Mouse (Mus musculus): ENCODE results near the gene Ermap. TPM values are rescaled to one million over a fixed set of nuclear protein-coding genes. Genes with fewer than 3 reads are reported as not detected.

Ermap gene
- polyA plus RNA-seq, 2 experiments = 191 to 300 TPM

DNA sequence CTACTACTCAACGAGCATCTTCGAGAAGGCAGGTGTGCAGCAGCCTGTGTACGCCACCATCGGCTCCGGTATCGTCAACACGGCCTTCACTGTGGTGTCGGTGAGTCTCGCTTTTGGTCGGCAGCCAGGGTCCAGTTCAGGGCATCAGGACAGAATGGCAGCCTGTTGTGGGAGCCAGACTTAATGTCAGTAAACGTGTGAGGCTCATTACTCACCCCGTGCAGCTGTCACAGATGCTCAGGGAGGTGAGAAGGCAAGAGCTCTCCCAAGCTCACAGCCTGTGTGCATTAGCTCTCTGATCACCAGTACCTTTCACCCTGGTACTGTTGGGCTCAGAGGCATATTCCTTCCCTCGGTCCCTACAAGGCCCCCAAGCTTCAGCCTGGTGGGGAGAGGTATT, 56.0 kb downstream of the Ermap start:
- H3K4me3 ChIP-seq (ENCODE audit: insufficient read depth in 1 of 2, low read depth in 2 of 2, low read length in 2 of 2) = no peak overlapping the region
- DNase-seq (ENCODE audit: low read depth in 3 of 3, low spot score in 3 of 3) (no peak), ATAC-seq (ENCODE audit: insufficient read depth) (no peak)
- H3K27ac ChIP-seq = no peak overlapping the region
- no peaks in the 10 kb centered on the region for H3K27me3 ChIP-seq (ENCODE audit: control insufficient read depth, insufficient read depth, low read length)
- no peak overlapping the region for H3K9ac ChIP-seq (replicated peaks)
- peaks cover 2% of the 10 kb centered on the region in 2 experiments; a peak in 2 of 4 replicates for H3K4me1 ChIP-seq (replicated peaks; ENCODE audit: control insufficient read depth in 2 of 2, insufficient read depth in 2 of 2, low read length in 1 of 2)
- no peak for TF ChIP-seq EP300 (IDR thresholded peaks at IDR 0.05; ENCODE audit: low read depth)
- TF ChIP-seq CTCF (IDR thresholded peaks at IDR 0.05; ENCODE audit: low read depth) = no peak
- whole genome bisulfite sequencing (ENCODE audit: insufficient replicate concordance) = 91% methylated on average over 13 of the region's 13 CpGs
- no peak overlapping the region for H3K4me2 ChIP-seq (ENCODE audit: low read depth)
- H3K36me3 ChIP-seq (replicated peaks; ENCODE audit: control insufficient read depth, insufficient read depth, low read depth) = peaks cover 95% of the 10 kb centered on the region
- H3K9me3 ChIP-seq (ENCODE audit: control insufficient read depth, low read length) = no peaks in the 10 kb centered on the region

GRCm38 (mm10) chr4:119133306-119133705, 56.5 kb downstream of the Ermap start:
- peaks cover 6 to 7% of the 10 kb centered on the region in 2 experiments; a peak in 3 of 4 replicates for H3K4me1 ChIP-seq (replicated peaks; ENCODE audit: control insufficient read depth in 2 of 2, insufficient read depth in 2 of 2, low read length in 1 of 2)
- H3K27me3 ChIP-seq (ENCODE audit: control insufficient read depth, insufficient read depth, low read length) = no peaks in the 10 kb centered on the region
- H3K4me2 ChIP-seq (ENCODE audit: low read depth) = no peak overlapping the region
- DNase-seq (ENCODE audit: low read depth in 3 of 3, low spot score in 3 of 3) (no peak), ATAC-seq (ENCODE audit: insufficient read depth) (no peak)
- H3K4me3 ChIP-seq (ENCODE audit: insufficient read depth in 1 of 2, low read depth in 2 of 2, low read length in 2 of 2) = no peak overlapping the region
- TF ChIP-seq CTCF (IDR thresholded peaks at IDR 0.05; ENCODE audit: low read depth) = no peak
- TF ChIP-seq EP300 (IDR thresholded peaks at IDR 0.05; ENCODE audit: low read depth) = no peak
- no peaks in the 10 kb centered on the region for H3K9me3 ChIP-seq (ENCODE audit: control insufficient read depth, low read length)
- H3K36me3 ChIP-seq (replicated peaks; ENCODE audit: control insufficient read depth, insufficient read depth, low read depth) = peaks cover 100% of the 10 kb centered on the region
- no peak overlapping the region for H3K9ac ChIP-seq (replicated peaks)
- no peak overlapping the region for H3K27ac ChIP-seq
- 93% methylated on average over 13 of the region's 13 CpGs for WGBS (ENCODE audit: insufficient replicate concordance)

- H3K9me3 ChIP-seq (ENCODE audit: control insufficient read depth, low read length) = no peaks in the 10 kb centered on the region
- DNase-seq (ENCODE audit: low read depth in 3 of 3, low spot score in 3 of 3) (no peak), ATAC-seq (ENCODE audit: insufficient read depth) (no peak)
- no peak overlapping the region for H3K4me2 ChIP-seq (ENCODE audit: low read depth)
- 81% methylated on average over 8 of the region's 8 CpGs for WGBS (ENCODE audit: insufficient replicate concordance)
- H3K4me1 ChIP-seq (replicated peaks; ENCODE audit: control insufficient read depth in 2 of 2, insufficient read depth in 2 of 2, low read length in 1 of 2) = peaks cover 14 to 24% of the 10 kb centered on the region in 2 experiments; a peak in 3 of 4 replicates
- TF ChIP-seq CTCF (IDR thresholded peaks at IDR 0.05; ENCODE audit: low read depth) = no peak
- TF ChIP-seq EP300 (IDR thresholded peaks at IDR 0.05; ENCODE audit: low read depth) = no peak
- H3K27me3 ChIP-seq (ENCODE audit: control insufficient read depth, insufficient read depth, low read length) = no peaks in the 10 kb centered on the region
- H3K36me3 ChIP-seq (replicated peaks; ENCODE audit: control insufficient read depth, insufficient read depth, low read depth) = peaks cover 100% of the 10 kb centered on the region
- no peak overlapping the region for H3K4me3 ChIP-seq (ENCODE audit: insufficient read depth in 1 of 2, low read depth in 2 of 2, low read length in 2 of 2)
- no peak overlapping the region for H3K27ac ChIP-seq
- H3K9ac ChIP-seq (replicated peaks) = no peak overlapping the region
Measured at GRCm38 (mm10) chr4:119131189-119131910, 58.5 kb downstream of the Ermap start.

- Histone ChIP-seq H3K9me3 (ENCODE audit: control insufficient read depth, low read length) (no peaks in the 10 kb centered on the region), H3K36me3 (replicated peaks; ENCODE audit: control insufficient read depth, insufficient read depth, low read depth) (peaks cover 100% of the 10 kb centered on the region), H3K4me1 (replicated peaks; ENCODE audit: control insufficient read depth in 2 of 2, insufficient read depth in 2 of 2, low read length in 1 of 2) (peaks cover 17 to 40% of the 10 kb centered on the region in 2 experiments), H3K27ac (no peak overlapping the region), H3K4me3 (ENCODE audit: insufficient read depth in 1 of 2, low read depth in 2 of 2, low read length in 2 of 2) (no peak overlapping the region), H3K4me2 (ENCODE audit: low read depth) (no peak overlapping the region), H3K27me3 (ENCODE audit: control insufficient read depth, insufficient read depth, low read length) (no peaks in the 10 kb centered on the region), H3K9ac (replicated peaks) (no peak overlapping the region)
- 71% methylated on average over 1 of the region's 1 CpGs for WGBS (ENCODE audit: insufficient replicate concordance)
- ATAC-seq (ENCODE audit: insufficient read depth) = no peak
- TF ChIP-seq CTCF (IDR thresholded peaks at IDR 0.05; ENCODE audit: low read depth) (no peak), EP300 (IDR thresholded peaks at IDR 0.05; ENCODE audit: low read depth) (no peak)
- no peak for DNase-seq (ENCODE audit: low read depth in 3 of 3, low spot score in 3 of 3)
Measured at GRCm38 (mm10) chr4:119129096-119129495, 60.7 kb downstream of the Ermap start.

GRCm38 (mm10) chr4:119128547-119128946, 61.3 kb downstream of the Ermap start:
- H3K4me1 ChIP-seq (replicated peaks; ENCODE audit: control insufficient read depth in 2 of 2, insufficient read depth in 2 of 2, low read length in 1 of 2) = peaks cover 19 to 40% of the 10 kb centered on the region in 2 experiments
- no peaks in the 10 kb centered on the region for H3K27me3 ChIP-seq (ENCODE audit: control insufficient read depth, insufficient read depth, low read length)
- no peak for TF ChIP-seq EP300 (IDR thresholded peaks at IDR 0.05; ENCODE audit: low read depth)
- TF ChIP-seq CTCF (IDR thresholded peaks at IDR 0.05; ENCODE audit: low read depth) = peak; percentile 29; the same call in 1 of the 2 replicates
- no peaks in the 10 kb centered on the region for H3K9me3 ChIP-seq (ENCODE audit: control insufficient read depth, low read length)
- H3K9ac ChIP-seq (replicated peaks) = no peak overlapping the region; the same call in 1 of the 2 replicates
- 28% methylated on average over 7 of the region's 7 CpGs for WGBS (ENCODE audit: insufficient replicate concordance)
- no peak overlapping the region for H3K4me3 ChIP-seq (ENCODE audit: insufficient read depth in 1 of 2, low read depth in 2 of 2, low read length in 2 of 2)
- 0 out of 2 replicates have a peak overlapping the region, but pooled peaks have one; percentile 5 for H3K27ac ChIP-seq
- H3K4me2 ChIP-seq (ENCODE audit: low read depth) = no peak overlapping the region
- DNase-seq (ENCODE audit: low read depth in 3 of 3, low spot score in 3 of 3) = no peak
- peaks cover 100% of the 10 kb centered on the region for H3K36me3 ChIP-seq (replicated peaks; ENCODE audit: control insufficient read depth, insufficient read depth, low read depth)
- ATAC-seq (ENCODE audit: insufficient read depth) = peak; percentile 11
